Mouse (Mus musculus): ENCODE results near the gene Aaas. TPM values are rescaled to one million over a fixed set of nuclear protein-coding genes. Genes with fewer than 3 reads are reported as not detected.

Gene Aaas
- polyA plus RNA-seq, 1 experiment from 2014 or later = 30.2 TPM

DNA sequence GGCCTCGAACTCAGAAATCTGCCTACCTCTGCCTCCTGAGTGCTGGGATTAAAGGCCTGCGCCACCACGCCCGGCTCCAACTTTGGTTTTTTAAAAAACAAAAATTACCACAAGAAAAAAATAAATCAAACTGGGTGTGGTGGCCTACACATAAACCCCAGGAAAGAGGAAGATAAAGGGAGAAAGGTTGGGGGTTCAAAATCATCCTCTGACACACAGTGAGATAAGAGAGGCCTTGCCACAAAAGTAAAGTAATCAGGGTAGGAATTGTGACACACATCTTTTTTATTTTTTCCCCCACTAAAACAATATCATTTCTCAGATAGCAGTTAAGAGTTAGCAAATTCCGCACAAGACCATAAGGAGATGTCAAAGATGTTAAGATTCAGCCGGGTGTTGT is 33.1 kb upstream of the Aaas start:
- WGBS = 88% methylated on average over 6 of the region's 6 CpGs
- Histone ChIP-seq H3K36me3 (ENCODE audit: control insufficient read depth, insufficient read depth, low read length) (no peaks in the 10 kb centered on the region), H3K4me1 (ENCODE audit: control insufficient read depth, insufficient read depth, low read length) (no peaks in the 10 kb centered on the region), H3K9ac (ENCODE audit: low read depth, low read length) (no peak overlapping the region), H3K4me3 (ENCODE audit: low read depth, low read length) (no peak overlapping the region), H3K27ac (ENCODE audit: low read length) (no peak overlapping the region), H3K27me3 (ENCODE audit: control insufficient read depth, insufficient read depth, low read depth, low read length) (no peaks in the 10 kb centered on the region), H3K9me3 (replicated peaks; ENCODE audit: control insufficient read depth, low read length, poor library complexity, severe bottlenecking) (no peaks in the 10 kb centered on the region), H3K4me2 (ENCODE audit: low read length) (no peak overlapping the region)
- ATAC-seq = no peak

DNA sequence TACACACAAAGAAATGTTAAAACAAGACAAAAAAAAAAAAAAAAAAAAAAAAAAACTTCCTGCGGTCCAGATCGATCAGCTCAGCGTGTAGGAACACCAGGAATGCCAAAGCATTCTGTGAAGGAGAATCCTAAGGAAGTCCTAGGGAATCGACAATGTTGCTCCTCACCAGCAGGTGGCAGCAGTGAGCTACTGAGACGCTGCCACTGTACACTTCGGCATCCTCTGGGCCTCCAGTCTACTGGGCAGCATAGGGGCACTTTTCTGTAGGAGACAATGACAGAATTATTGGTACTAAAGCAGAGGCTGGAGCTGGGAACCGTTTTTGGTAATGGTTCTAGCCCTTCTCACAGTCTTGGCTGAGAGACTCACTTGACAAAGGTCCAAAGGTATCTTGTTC is 31.0 kb upstream of the Aaas start:
- H3K4me1 ChIP-seq (ENCODE audit: control insufficient read depth, insufficient read depth, low read length) = 0 out of 2 replicates have a peak, but pooled peaks cover 5% of the 10 kb centered on the region
- H3K4me2 ChIP-seq (ENCODE audit: low read length) = no peak overlapping the region
- no peak overlapping the region for H3K4me3 ChIP-seq (ENCODE audit: low read depth, low read length)
- H3K36me3 ChIP-seq (ENCODE audit: control insufficient read depth, insufficient read depth, low read length) = no peaks in the 10 kb centered on the region
- H3K9ac ChIP-seq (ENCODE audit: low read depth, low read length) = no peak overlapping the region
- no peak overlapping the region for H3K27ac ChIP-seq (ENCODE audit: low read length)
- peak; percentile 76 for ATAC-seq
- H3K9me3 ChIP-seq (replicated peaks; ENCODE audit: control insufficient read depth, low read length, poor library complexity, severe bottlenecking) = no peaks in the 10 kb centered on the region
- H3K27me3 ChIP-seq (ENCODE audit: control insufficient read depth, insufficient read depth, low read depth, low read length) = no peaks in the 10 kb centered on the region; the same call in 1 of the 2 replicates
- 2% methylated on average over 7 of the region's 7 CpGs for WGBS

DNA sequence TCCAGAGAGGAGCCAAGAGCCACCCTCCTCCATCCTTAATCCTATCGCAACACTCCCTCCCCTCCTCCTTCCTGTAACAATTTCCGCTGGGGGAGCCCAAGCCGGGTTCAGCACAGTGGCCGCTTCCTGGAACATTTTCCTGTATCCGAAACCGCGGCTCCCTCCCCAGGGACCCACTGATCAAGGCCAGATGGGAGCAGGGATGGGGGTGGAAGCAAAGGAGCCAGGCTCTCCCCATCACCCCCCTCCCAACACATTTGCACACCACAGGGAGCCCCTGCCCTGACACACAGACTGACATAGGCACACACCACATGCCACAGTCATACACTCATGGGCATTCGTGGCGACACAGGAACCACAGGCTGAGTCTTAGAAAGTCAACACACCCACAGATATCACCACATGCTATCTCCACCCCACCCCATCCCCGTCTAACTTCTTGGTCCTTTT is 27.3 kb upstream of the Aaas start:
- no peak for ATAC-seq
- H3K9ac ChIP-seq (ENCODE audit: low read depth, low read length) = no peak overlapping the region
- WGBS = 3% methylated on average over 10 of the region's 10 CpGs
- no peak overlapping the region for H3K4me3 ChIP-seq (ENCODE audit: low read depth, low read length)
- H3K4me2 ChIP-seq (ENCODE audit: low read length) = peak overlapping the region; percentile 98; the same call in 1 of the 2 replicates
- H3K4me1 ChIP-seq (ENCODE audit: control insufficient read depth, insufficient read depth, low read length) = peaks cover 11% of the 10 kb centered on the region
- H3K9me3 ChIP-seq (replicated peaks; ENCODE audit: control insufficient read depth, low read length, poor library complexity, severe bottlenecking) = no peaks in the 10 kb centered on the region
- no peak overlapping the region for H3K27ac ChIP-seq (ENCODE audit: low read length)
- no peaks in the 10 kb centered on the region; the same call in 1 of the 2 replicates for H3K27me3 ChIP-seq (ENCODE audit: control insufficient read depth, insufficient read depth, low read depth, low read length)
- no peaks in the 10 kb centered on the region for H3K36me3 ChIP-seq (ENCODE audit: control insufficient read depth, insufficient read depth, low read length)

DNA sequence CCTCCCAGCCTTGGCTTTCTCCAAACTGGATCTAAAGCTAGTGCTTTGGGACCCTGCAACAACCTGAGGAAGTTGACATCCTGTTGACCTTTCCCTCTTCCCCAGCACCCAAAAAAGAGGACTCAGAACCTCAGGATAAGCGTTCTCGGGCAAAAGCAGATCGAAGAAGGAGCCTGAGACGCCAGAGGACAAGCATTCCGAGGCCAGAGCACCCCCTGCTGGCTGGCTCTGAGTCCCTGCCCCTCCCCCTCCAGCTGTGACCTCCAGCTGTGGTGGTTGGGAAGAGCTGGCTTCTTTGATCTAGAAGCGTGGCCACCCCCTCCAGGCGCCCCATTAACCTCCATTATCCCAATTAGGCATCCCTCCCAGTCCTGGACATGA is 26.6 kb upstream of the Aaas start:
- no peaks in the 10 kb centered on the region; the same call in 1 of the 2 replicates for H3K27me3 ChIP-seq (ENCODE audit: control insufficient read depth, insufficient read depth, low read depth, low read length)
- H3K36me3 ChIP-seq (ENCODE audit: control insufficient read depth, insufficient read depth, low read length) = no peaks in the 10 kb centered on the region
- peak; percentile 39 for ATAC-seq
- H3K27ac ChIP-seq (ENCODE audit: low read length) = peak overlapping the region; percentile 65
- peak overlapping the region; percentile 80 for H3K9ac ChIP-seq (ENCODE audit: low read depth, low read length)
- WGBS = 0% methylated on average over 7 of the region's 7 CpGs
- no peaks in the 10 kb centered on the region for H3K9me3 ChIP-seq (replicated peaks; ENCODE audit: control insufficient read depth, low read length, poor library complexity, severe bottlenecking)
- peak overlapping the region; percentile 98 for H3K4me2 ChIP-seq (ENCODE audit: low read length)
- peak overlapping the region; percentile 62 for H3K4me3 ChIP-seq (ENCODE audit: low read depth, low read length)
- peaks cover 11% of the 10 kb centered on the region for H3K4me1 ChIP-seq (ENCODE audit: control insufficient read depth, insufficient read depth, low read length)

DNA sequence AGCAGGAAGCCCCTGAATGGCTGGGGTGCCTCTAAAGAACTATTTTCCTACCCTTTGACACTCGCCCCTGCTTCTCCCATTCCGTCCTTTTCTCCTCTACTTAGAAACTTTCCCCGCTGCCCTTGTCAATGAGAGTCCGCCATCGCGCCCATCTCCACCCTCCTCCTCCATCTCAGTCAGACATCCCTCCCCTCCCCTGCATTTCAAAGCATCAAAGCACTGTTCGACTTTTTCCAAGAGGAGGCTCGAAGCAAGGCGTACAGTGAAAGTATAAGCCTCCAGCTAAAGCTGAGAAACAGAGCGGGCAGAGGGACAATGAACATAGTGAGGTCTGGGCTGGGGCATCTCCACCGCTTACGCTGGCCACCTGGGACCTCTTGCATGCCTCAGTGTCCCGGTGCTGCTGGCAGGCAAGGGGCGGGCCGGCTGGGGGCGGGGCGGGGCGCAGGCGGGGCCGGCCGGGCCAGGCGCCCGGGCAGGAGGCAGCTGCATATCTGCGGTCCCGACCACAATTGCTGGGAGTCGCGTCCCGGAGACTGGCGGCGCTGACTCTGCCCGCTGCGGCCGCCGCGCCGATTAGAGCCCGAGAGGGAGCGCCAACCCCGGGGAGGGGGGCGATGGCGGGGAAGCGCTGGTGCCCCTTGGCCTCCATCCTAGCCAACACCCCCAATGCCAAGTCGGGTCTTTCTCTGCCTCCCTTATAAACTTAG is 26.0 kb upstream of the Aaas start:
- peak overlapping the region; percentile 62 for H3K4me3 ChIP-seq (ENCODE audit: low read depth, low read length)
- H3K9me3 ChIP-seq (replicated peaks; ENCODE audit: control insufficient read depth, low read length, poor library complexity, severe bottlenecking) = no peaks in the 10 kb centered on the region
- H3K27me3 ChIP-seq (ENCODE audit: control insufficient read depth, insufficient read depth, low read depth, low read length) = no peaks in the 10 kb centered on the region; the same call in 1 of the 2 replicates
- peak overlapping the region; percentile 80 for H3K9ac ChIP-seq (ENCODE audit: low read depth, low read length)
- peak overlapping the region; percentile 98 for H3K4me2 ChIP-seq (ENCODE audit: low read length)
- under 1% methylated on average over 43 of the region's 43 CpGs for WGBS
- no peaks in the 10 kb centered on the region for H3K36me3 ChIP-seq (ENCODE audit: control insufficient read depth, insufficient read depth, low read length)
- ATAC-seq = peak; percentile 74
- H3K27ac ChIP-seq (ENCODE audit: low read length) = peak overlapping the region; percentile 65
- peaks cover 11% of the 10 kb centered on the region for H3K4me1 ChIP-seq (ENCODE audit: control insufficient read depth, insufficient read depth, low read length)

DNA sequence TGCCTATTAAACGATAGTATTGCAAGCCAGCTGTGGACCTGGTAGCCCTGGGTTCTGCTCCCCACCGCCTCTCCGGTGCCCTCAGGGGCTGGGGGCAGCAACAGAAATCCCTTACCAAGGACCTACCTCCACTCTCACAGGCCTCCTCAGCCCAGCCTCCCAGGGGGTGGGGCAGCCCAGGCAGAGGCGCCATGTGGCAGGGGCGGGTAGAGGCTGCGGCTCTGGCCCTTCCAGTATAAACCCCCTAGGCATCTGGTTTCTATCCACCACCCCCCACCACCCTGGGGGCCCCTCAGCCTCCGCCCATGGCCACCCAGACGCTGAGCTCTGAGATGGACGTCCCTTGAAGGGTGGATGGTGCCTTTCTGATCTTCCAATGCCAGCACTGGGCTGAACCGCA is 20.2 kb upstream of the Aaas start:
- Histone ChIP-seq H3K4me3 (ENCODE audit: low read depth, low read length) (no peak overlapping the region), H3K4me2 (ENCODE audit: low read length) (no peak overlapping the region), H3K36me3 (ENCODE audit: control insufficient read depth, insufficient read depth, low read length) (no peaks in the 10 kb centered on the region), H3K27ac (ENCODE audit: low read length) (no peak overlapping the region), H3K27me3 (ENCODE audit: control insufficient read depth, insufficient read depth, low read depth, low read length) (peaks cover 6% of the 10 kb centered on the region), H3K4me1 (ENCODE audit: control insufficient read depth, insufficient read depth, low read length) (peaks cover 5% of the 10 kb centered on the region; the same call in 1 of the 2 replicates), H3K9me3 (replicated peaks; ENCODE audit: control insufficient read depth, low read length, poor library complexity, severe bottlenecking) (no peaks in the 10 kb centered on the region), H3K9ac (ENCODE audit: low read depth, low read length) (no peak overlapping the region)
- 7% methylated on average over 10 of the region's 10 CpGs for WGBS
- ATAC-seq = no peak

DNA sequence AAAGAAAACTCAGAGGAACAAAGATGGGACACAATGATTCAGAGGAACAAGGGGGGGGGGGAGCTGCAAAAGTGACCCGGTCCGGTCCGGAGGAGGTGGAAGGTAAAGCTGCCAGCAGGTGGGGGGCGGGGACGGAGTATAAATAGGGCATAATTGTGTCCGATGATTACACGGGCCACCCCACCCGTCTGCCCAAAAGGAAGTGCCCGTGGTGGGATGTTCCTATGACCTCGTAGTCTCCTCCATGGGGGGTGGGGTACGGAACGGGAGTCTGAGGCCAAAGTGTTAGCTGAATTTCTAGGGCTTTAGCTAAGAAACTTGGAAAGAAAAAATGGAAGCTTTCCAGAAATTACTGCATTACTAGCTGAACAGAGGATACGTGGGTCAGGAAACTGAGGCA is 19.4 kb upstream of the Aaas start:
- ATAC-seq = no peak
- H3K4me1 ChIP-seq (ENCODE audit: control insufficient read depth, insufficient read depth, low read length) = peaks cover 5% of the 10 kb centered on the region; the same call in 1 of the 2 replicates
- peaks cover 11% of the 10 kb centered on the region for H3K27me3 ChIP-seq (ENCODE audit: control insufficient read depth, insufficient read depth, low read depth, low read length)
- WGBS = 23% methylated on average over 13 of the region's 13 CpGs
- H3K27ac ChIP-seq (ENCODE audit: low read length) = no peak overlapping the region
- H3K36me3 ChIP-seq (ENCODE audit: control insufficient read depth, insufficient read depth, low read length) = no peaks in the 10 kb centered on the region
- H3K9ac ChIP-seq (ENCODE audit: low read depth, low read length) = no peak overlapping the region
- H3K9me3 ChIP-seq (replicated peaks; ENCODE audit: control insufficient read depth, low read length, poor library complexity, severe bottlenecking) = no peaks in the 10 kb centered on the region
- no peak overlapping the region for H3K4me3 ChIP-seq (ENCODE audit: low read depth, low read length)
- no peak overlapping the region for H3K4me2 ChIP-seq (ENCODE audit: low read length)

DNA sequence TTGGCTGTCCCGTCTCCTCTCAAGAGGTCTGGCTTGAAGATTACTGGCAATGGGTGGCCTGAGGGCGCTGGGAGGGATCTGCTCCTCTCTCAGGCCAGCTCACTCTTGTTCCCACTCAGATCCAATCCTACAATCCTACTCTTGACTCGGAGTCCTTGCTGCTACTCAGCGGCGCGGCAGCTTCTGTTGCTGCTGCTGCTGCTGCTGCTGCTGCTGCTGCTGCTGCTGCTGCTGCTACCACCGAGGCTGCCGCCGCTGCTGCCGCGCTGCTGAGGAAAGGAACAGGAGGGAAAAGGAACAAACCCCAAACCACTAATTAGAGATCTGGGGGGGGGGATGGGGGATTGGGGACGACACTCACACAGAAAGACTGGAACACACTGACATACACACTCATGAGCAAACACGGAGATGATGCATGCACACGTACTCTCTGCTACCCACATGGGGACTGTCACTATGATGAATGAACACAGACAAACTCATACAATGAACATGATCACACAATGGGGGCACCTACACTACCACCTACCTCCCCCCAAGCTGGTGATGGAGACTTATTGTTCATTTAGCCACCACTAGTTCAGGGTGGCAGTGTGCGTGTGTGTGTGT is 16.3 kb upstream of the Aaas start, which contains the start of gene Sp7:
Gene Sp7 (minus strand): TSS at position 450 of the 612 bp plus-strand sequence.
- ATAC-seq = peak; percentile 56; the same call in 1 of the 2 replicates
- peaks cover 14% of the 10 kb centered on the region for H3K27me3 ChIP-seq (ENCODE audit: control insufficient read depth, insufficient read depth, low read depth, low read length)
- WGBS = 4% methylated on average over 15 of the region's 15 CpGs
- peak within 1 kb of the TSS; percentile 53 for H3K9ac ChIP-seq (ENCODE audit: low read depth, low read length)
- H3K9me3 ChIP-seq (replicated peaks; ENCODE audit: control insufficient read depth, low read length, poor library complexity, severe bottlenecking) = no peaks in the 10 kb centered on the region
- H3K4me1 ChIP-seq (ENCODE audit: control insufficient read depth, insufficient read depth, low read length) = peaks cover 5% of the 10 kb centered on the region; the same call in 1 of the 2 replicates
- peak within 1 kb of the TSS; percentile 28 for H3K4me3 ChIP-seq (ENCODE audit: low read depth, low read length)
- H3K27ac ChIP-seq (ENCODE audit: low read length) = no peak within 1 kb of the TSS
- no peaks in the 10 kb centered on the region for H3K36me3 ChIP-seq (ENCODE audit: control insufficient read depth, insufficient read depth, low read length)
- peak within 1 kb of the TSS; percentile 52 for H3K4me2 ChIP-seq (ENCODE audit: low read length)

DNA sequence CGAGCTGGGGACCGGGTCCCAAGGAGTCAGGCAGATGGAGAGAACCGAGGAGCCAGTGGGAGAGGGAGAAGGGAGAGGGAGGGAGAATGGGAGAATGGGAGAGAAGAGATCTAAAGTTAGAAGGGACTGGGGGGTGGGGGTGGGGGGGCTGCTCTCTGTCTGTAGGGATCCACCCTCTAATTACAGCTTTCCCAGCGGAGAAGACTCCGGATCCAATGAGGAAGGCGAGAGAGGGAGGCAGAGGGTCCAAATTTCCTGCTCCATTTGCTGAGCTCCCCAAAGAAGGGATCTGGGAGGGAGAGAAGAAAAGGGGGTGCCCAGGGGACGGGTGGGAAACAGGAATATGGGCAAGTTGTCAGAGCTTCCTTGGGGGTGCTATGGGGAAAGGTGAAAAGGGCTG is 15.7 kb upstream of the Aaas start:
- no peak overlapping the region for H3K9ac ChIP-seq (ENCODE audit: low read depth, low read length)
- H3K36me3 ChIP-seq (ENCODE audit: control insufficient read depth, insufficient read depth, low read length) = no peaks in the 10 kb centered on the region
- no peak overlapping the region for H3K27ac ChIP-seq (ENCODE audit: low read length)
- H3K4me1 ChIP-seq (ENCODE audit: control insufficient read depth, insufficient read depth, low read length) = peaks cover 5% of the 10 kb centered on the region; the same call in 1 of the 2 replicates
- H3K4me2 ChIP-seq (ENCODE audit: low read length) = peak overlapping the region; percentile 52
- ATAC-seq = no peak
- H3K9me3 ChIP-seq (replicated peaks; ENCODE audit: control insufficient read depth, low read length, poor library complexity, severe bottlenecking) = no peaks in the 10 kb centered on the region
- 5% methylated on average over 7 of the region's 7 CpGs for WGBS
- no peak overlapping the region for H3K4me3 ChIP-seq (ENCODE audit: low read depth, low read length)
- peaks cover 14% of the 10 kb centered on the region for H3K27me3 ChIP-seq (ENCODE audit: control insufficient read depth, insufficient read depth, low read depth, low read length)
